Mouse (Mus musculus) splenic B cell, adult 2 months (primary cell): ENCODE results near the gene Dnajc21.
"Not testable (repeated sequence)": the region's sequence is repeated elsewhere in the genome, so short reads cannot be mapped to it uniquely, and the experiment has no call there.

Experiments used
- DNase-seq: peaks from one replicate; pipeline ENCODE4 v3.0.0-alpha.2; 2011; ENCODE audit warnings: low read depth, low spot score
- H3K27me3 ChIP-seq: 2 replicates; pipeline ENCODE4 v1.6.1; 2012; ENCODE audit warnings: mild to moderate bottlenecking, low read length, moderate library complexity, mixed read lengths; ENCODE audit not compliant: control insufficient read depth, poor library complexity, insufficient read depth, severe bottlenecking
- H3K36me3 ChIP-seq: 2 replicates; pipeline ENCODE4 v1.6.1; 2012; ENCODE audit warnings: mild to moderate bottlenecking, low read length, moderate library complexity, mixed read lengths; ENCODE audit not compliant: control insufficient read depth, poor library complexity, insufficient read depth, severe bottlenecking

The Dnajc21 gene

GRCm38 (mm10) chr15:10470151-10470831 is at the start of gene Dnajc21:
TSS of gene Dnajc21 (minus strand) at chr15:10470516.
- no peaks in the 10 kb centered on the region for H3K36me3 ChIP-seq
- H3K27me3 ChIP-seq, result no peaks in the 10 kb centered on the region
- DNase-seq, result peak; percentile 86

- Histone ChIP-seq H3K27me3 (no peaks in the 10 kb centered on the region), H3K36me3 (no peaks in the 10 kb centered on the region)
- no peak for DNase-seq
Measured at GRCm38 (mm10) chr15:10515166-10515565, 44.9 kb upstream of the Dnajc21 start.

GRCm38 (mm10) chr15:10506099-10506498 is 35.8 kb upstream of the Dnajc21 start:
- no peaks in the 10 kb centered on the region for H3K36me3 ChIP-seq
- no peaks in the 10 kb centered on the region for H3K27me3 ChIP-seq
- DNase-seq, result no peak

GRCm38 (mm10) chr15:10500838-10501719 is 30.8 kb upstream of the Dnajc21 start:
- peak; percentile 36 for DNase-seq
- no peaks in the 10 kb centered on the region for H3K27me3 ChIP-seq
- 0 out of 2 replicates have a peak, but pooled peaks cover under 1% of the 10 kb centered on the region for H3K36me3 ChIP-seq

GRCm38 (mm10) chr15:10500035-10500434 is 29.7 kb upstream of the Dnajc21 start:
- Histone ChIP-seq H3K27me3 (no peaks in the 10 kb centered on the region), H3K36me3 (0 out of 2 replicates have a peak, but pooled peaks cover 2% of the 10 kb centered on the region)
- no peak for DNase-seq

GRCm38 (mm10) chr15:10499593-10499992 is 29.3 kb upstream of the Dnajc21 start:
- no peaks in the 10 kb centered on the region for H3K27me3 ChIP-seq
- H3K36me3 ChIP-seq, result 0 out of 2 replicates have a peak, but pooled peaks cover 2% of the 10 kb centered on the region
- DNase-seq, result no peak

GRCm38 (mm10) chr15:10496696-10497095 is 26.4 kb upstream of the Dnajc21 start:
- not testable (repeated sequence) for H3K27me3 ChIP-seq, DNase-seq, H3K36me3 ChIP-seq

- DNase-seq, result no peak
- Histone ChIP-seq H3K27me3 (no peaks in the 10 kb centered on the region), H3K36me3 (peaks cover 7% of the 10 kb centered on the region; the same call in 1 of the 2 replicates)
Measured at GRCm38 (mm10) chr15:10495944-10496343, 25.6 kb upstream of the Dnajc21 start.

GRCm38 (mm10) chr15:10490101-10490500 is 19.8 kb upstream of the Dnajc21 start:
- DNase-seq, result no peak
- Histone ChIP-seq H3K36me3 (peaks cover 9% of the 10 kb centered on the region), H3K27me3 (no peaks in the 10 kb centered on the region)

- Histone ChIP-seq H3K27me3 (no peaks in the 10 kb centered on the region), H3K36me3 (peaks cover 7% of the 10 kb centered on the region)
- no peak for DNase-seq
Measured at GRCm38 (mm10) chr15:10487246-10487645, 16.9 kb upstream of the Dnajc21 start.

- peaks cover 6% of the 10 kb centered on the region for H3K36me3 ChIP-seq
- no peak for DNase-seq
- no peaks in the 10 kb centered on the region for H3K27me3 ChIP-seq
Measured at GRCm38 (mm10) chr15:10486365-10486839, 16.1 kb upstream of the Dnajc21 start.

- peak; percentile 97 for DNase-seq
- no peaks in the 10 kb centered on the region for H3K27me3 ChIP-seq
- peaks cover 4% of the 10 kb centered on the region; the same call in 1 of the 2 replicates for H3K36me3 ChIP-seq
Measured at GRCm38 (mm10) chr15:10485484-10486364, 15.4 kb upstream of the Dnajc21 start, which contains the start of the genes Brix1 and Rad1. TSS of gene Brix1 (minus strand) at chr15:10485947. TSS of gene Rad1 (plus strand) at chr15:10486018.

- DNase-seq, result no peak
- Histone ChIP-seq H3K27me3 (no peaks in the 10 kb centered on the region), H3K36me3 (peaks cover 4% of the 10 kb centered on the region)
Measured at GRCm38 (mm10) chr15:10470941-10471340, 625 bp upstream of the Dnajc21 start.

GRCm38 (mm10) chr15:10469641-10470150 is 620 bp downstream of the Dnajc21 start:
- Histone ChIP-seq H3K27me3 (no peaks in the 10 kb centered on the region), H3K36me3 (no peaks in the 10 kb centered on the region)
- peak; percentile 8 for DNase-seq
